Mouse (Mus musculus): ENCODE data around the gene Ptger3.

- TF ChIP-seq CTCF (IDR thresholded peaks at IDR 0.05; ENCODE audit: control insufficient read depth, insufficient read depth, insufficient read length) (no peak), USF1 (IDR thresholded peaks at IDR 0.05; ENCODE audit: low read depth) (no peak)
Measured at GRCm38 (mm10) chr3:157576862-157577261, 10.2 kb downstream of the Ptger3 start.

Data from C2C12 (cell line).